Mouse (Mus musculus) liver, adult 2 months (tissue): ENCODE data around the gene Gm4869.

Experiments
- CTCF ChIP-seq: fragments of 200-500 bp; IDR thresholded peaks from 2 replicates; pipeline ENCODE4 v1.5.1; 2011; ENCODE audit warnings: low read depth, low read length, control low read depth
- POLR2A ChIP-seq: fragments of 200-500 bp; IDR thresholded peaks from 2 replicates; pipeline ENCODE4 v1.6.1; 2011; ENCODE audit warnings: low read length, control low read depth; ENCODE audit not compliant: insufficient read depth; ENCODE audit errors: extremely low read depth

GRCm38 (mm10) chr5:140402640-140403270 lies 42.7 kb upstream of the Gm4869 start:
- TF ChIP-seq CTCF (no peak), POLR2A (no peak)
